Mouse (Mus musculus) embryo, embryonic 11.5 days (tissue): Measurements from ENCODE around the gene Tmem33.

Source experiments
- DNase-seq: peaks from one replicate; pipeline ENCODE4 v3.0.0-alpha.2; 2012; ENCODE audit warnings: low read depth, low spot score

Gene Tmem33

DNA sequence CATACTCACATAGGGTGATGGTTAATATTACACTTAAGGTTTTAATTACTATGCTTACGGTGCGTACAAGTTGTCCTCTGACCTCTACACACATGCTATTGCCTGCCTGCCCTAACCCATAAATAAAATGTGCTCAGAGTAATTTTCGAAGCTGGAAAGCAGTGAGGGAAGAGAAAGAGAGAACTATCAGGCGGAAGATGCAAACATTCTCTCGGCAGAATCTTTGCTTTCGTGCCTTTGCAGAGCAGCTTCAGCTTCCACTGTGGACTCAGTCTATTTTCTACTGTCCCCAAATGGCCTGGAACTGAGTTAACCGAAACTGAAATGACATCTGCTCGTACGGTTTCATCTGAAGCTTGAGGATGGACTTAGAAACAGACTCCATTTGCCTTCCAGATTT is 1.9 kb upstream of the Tmem33 start:
- no peak for DNase-seq

DNA sequence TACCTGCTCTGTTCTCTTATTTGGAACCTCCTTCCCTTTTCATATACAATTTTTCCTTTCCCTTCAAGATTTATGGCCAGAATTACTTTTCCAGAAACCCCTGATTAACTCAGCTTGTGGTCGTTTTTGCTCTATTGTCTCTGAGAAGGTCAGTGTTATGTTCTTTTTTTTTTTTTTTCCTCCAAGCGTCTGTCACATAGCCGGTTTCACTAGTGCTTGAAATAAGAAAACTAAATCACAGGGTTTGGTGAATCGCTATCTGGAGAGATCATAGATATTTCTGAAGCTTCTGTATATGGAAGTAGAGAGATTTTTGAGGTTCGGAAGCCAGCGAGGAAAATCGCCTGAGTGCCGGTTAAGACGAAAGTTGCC is 220 bp upstream of the Tmem33 start:
- no peak for DNase-seq

DNA sequence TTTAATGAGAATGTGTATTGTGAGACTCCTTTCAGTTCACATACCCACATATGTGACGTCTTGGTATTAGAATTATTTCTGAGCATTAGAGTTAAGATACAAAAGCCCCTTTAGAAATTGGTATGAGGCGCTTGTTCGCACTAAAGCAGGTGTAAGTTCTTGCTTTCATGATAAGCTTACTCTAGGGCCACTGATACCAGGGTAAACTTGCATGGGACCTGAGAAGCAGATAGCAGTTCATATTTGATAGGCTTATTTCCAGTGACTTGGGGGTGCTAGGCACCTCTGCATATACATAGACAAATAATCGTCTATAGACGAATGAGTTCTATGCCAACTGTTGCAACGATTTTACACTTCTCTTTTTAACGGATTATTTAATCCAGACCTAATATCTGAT is 2.6 kb downstream of the Tmem33 start:
- no peak for DNase-seq

DNA sequence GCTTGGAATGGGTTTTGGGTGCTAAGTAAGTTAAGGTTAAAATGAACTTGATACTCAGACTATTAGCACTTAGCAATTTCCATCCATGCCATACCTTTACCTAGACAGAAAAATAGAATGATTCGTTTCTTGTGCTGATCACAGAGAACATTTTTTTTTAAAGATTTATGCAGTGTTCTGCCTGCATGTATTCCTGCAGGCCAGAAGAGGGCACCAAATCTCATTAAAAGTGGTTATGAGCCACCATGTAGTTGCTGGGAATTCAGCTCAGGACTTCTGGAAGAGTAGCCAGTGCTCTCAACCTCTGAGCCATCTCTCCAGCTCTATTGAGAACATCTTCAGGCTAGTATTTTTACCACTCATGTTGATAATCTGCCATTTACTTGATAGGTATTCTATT is 5.7 kb downstream of the Tmem33 start:
- no peak for DNase-seq

DNA sequence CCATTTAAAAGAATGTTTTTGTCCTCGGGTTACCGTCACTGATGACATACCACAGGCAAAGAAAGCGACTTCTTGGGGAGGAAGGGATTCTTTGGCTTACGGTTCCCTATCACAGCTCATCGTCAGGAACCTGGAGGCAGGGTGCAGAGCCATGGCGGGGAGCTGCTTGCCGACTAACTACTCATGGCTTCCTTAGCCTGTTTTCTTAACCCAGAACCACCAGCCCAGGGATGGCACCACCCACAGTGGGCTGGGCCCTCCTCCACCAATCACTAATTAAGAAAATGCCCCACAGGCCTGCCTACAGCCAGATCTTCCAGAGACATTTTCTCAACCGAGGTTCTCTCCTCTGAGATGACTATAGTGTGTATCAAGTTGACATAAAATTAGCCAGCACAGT is 8.9 kb downstream of the Tmem33 start:
- no peak for DNase-seq

DNA sequence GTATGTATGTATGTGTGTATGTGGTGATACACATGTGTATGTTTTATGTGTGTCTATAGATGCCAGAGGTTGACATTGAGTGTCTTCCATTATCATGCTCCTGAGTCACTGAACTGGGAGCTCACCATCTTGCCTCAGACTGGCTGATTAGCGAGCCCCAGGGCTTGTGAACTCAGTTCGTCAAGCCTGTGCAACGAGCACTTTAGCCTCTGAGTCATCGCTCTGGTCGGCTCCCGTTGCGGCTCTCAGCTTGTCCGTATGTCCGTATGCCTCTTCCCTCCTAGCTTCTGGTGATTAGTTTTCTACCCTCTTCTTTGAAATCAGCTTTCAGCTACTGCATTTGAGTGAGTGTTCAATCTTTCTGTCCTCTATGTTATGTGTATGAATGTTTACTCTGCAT is 19.0 kb downstream of the Tmem33 start:
- no peak for DNase-seq

DNA sequence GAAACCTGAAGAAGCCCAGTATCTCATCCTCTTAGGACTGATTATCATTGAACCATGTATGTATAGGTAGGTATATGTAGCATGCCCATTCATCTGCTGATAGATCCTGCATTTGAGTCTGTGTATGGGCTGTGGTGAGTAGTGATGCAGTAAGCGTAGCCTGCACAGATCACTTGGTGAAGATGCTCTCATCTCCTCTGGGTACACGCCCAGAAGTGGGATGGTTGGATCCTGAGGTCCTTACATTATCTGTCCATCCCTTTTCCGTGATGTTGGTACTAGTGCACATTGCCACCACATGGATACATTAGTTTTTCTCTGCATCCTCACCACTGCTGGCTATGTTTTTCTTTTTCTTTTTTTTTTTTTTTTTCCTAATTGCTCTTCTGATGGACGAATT is 19.5 kb downstream of the Tmem33 start:
- DNase-seq, result no peak

DNA sequence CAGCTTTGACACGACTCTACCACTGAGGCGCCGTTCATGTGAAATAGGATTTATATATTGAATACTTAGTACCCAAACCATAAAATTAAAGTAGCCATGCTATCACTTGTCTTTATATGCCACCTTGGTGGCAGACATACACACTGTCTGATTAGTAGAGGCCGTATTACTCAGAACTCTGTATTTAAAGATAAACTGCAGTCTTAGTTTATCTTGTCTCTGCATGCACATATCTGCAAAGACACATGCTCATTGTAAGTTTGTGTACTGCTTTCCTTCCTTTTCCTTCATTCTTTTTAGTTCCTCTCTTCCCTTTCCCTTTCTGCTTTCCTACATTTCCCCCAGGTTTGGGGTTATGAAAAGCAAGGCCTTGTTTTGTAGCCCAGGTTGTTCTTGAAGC is 20.0 kb downstream of the Tmem33 start:
- no peak for DNase-seq

DNA sequence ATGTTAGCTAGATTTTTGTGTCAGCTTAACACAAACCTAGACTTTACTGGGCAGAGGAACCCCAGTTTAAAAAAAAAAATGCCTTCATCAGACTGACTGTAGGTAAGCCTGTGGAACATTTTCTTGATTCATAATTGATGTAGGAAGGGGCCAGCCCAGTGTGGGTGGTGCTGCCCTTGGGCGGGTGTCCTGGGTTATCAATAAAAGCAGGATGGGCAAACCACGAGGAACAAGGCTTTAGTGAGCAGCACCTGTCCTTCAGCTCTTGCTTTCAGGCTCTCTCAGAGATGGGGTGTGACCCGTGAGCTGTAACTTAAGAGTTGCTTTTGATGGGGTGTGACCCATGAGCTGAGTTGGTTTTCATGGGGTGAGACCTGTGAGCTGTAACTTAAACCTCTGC is 34.7 kb downstream of the Tmem33 start:
- DNase-seq, result no peak

DNA sequence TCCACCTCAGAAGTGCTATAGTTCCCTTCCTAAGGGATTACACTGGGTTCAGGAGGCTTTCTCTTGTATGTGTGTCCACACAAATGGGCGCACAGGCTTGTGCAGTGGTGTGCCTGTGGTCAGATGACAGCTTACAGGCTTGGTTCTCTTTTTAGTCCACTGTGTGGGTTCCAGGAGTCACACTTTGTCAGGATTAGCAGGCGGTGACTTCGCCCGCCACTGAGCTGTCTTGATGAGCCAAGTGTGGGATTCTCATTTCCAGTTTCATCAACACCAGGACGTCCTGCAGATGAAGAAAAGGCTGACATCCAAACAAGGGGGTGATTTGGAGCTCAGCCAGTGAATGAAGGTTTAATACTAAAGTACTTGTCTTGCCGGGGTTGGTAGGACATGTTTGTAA is 35.3 kb downstream of the Tmem33 start:
- no peak for DNase-seq

DNA sequence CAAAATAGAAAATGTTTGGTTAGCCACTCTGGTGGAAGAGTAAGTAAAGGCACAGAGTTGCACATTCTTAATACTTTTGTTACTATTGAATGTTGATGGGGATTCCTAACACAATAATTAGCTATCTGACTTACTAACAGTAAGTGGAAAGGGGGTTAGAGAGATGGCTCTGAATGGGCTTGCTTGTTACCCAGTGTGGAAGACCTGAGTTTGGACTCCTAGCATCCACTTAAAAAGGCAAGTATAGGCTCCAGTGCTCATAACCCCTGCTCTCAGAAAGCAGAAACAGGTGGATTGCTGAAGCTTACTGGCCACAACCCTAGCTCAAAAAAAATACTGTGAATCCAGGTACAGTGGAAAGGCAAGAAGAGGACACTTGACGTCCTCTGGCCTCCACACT is 35.8 kb downstream of the Tmem33 start:
- DNase-seq, result no peak

DNA sequence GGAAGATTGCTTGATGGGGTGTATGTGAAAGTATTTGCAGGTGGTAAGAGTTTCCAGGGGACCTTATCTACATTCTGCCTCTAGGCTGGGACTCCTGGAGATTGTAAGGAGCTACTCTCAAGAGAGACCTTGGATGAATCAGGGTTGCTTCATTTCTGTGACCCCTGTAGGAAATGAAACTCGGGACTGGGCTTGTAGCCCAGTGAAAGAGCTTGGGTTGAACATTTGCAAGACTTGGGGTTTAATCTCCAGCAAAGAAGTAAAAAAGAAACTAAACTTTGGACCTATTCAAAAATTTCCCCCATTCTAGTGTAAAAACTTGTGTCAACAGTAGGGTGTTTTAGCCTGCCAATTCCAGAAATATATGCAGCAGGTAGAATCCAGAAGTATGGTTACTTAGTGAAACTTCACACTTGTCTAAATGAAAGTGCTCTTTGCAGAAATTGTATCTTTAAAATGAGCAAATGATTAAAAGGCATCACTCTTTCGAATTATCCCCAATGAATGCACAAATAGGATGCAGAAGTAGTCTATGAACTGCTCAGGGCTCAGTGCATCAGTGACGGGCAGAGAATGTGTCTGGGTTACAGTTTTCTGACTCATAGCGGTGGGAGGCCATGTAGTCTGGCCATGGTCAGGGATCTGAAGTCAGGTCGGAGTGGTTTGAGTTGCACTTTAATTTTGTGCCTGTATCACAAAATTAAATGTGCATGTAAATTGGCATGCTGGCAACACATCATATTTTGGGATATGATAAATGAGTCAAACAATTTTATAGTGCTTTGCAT is 36.9 kb downstream of the Tmem33 start:
- no peak for DNase-seq

DNA sequence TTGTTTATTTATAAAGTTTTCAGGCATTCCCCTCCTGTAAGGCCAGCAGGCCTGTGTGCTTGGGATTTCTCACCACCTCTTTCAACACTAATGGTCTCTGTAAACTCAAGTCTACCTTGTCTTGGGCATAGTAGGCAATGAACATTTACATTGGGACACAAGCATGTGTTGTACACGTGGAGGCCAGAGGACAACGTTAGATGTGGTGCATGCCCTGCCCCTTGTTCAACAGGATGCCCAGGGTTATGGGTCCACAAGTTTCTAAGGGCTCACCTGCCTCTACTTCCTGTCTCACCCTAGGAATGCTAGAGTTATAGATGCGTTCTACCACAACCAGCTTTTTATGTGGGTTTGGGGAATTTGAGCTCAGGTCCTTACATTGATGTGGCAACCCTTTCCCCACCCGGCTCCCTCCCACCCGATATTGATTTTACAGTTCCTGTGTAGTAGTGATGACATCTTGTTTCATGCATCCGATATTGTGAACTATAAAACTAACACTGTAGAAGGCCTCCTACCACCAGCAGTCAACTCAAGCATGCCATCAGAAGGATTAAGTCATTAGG is 39.6 kb downstream of the Tmem33 start:
- no peak for DNase-seq

DNA sequence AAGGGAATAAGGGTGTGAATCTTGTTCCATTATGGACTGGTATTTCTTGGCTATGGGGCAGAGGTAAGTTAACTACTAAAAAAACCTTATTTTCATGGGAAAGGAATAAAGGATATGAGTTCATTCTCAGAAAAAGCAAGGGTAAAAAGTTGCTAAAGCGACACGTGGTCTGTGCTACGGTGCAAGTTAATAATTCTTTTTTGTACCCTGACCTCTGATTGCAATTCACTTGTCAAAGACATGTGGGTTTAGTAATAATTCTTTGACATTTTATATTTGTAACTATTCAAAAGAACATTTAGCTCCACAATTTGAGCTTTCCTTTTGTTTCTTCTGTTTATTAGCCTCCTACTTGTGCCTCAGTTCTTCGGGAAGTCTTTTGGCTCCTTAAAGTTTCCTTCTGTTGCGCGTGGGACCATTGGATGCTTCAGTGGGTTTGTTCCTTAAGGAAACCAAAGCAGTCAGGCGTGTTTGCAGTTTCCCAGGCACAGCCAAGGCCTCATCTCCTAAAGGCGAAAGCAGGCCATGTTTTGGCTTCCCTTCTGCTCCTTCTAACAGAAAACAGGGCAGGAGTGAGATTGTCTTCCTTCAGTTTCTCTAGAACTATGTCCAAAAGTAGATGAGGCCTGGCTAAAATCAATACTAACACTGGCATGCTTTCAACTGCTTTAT is 40.7 kb downstream of the Tmem33 start:
- DNase-seq, result no peak

DNA sequence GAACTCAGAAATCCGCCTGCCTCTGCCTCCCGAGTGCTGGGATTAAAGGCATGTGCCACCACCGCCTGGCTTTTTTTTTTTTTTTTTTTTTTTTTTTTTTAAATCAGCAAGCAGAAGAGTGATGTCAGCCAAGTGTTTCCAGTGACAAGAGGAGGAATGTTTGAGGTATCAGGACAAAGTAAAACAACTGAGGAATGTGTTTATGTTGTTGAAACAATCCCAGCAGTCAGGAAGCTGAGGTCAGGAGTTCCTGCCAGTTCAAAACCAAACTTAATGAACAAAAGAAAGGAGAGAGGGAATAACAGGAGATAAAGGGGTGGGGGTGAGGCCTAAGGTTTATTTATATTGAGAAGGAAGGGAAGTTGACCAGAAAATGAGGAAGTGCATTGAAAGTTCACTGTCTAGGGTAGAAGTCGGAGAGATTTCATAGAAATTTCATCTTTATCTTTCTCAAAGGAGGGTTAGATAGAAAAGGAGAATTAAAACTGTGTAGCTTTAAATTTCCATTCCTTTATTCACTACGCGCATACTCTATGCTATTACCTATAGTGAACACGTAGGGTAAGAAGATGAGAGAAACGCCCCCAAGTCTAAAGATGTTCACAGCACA is 41.5 kb downstream of the Tmem33 start:
- DNase-seq, result no peak

DNA sequence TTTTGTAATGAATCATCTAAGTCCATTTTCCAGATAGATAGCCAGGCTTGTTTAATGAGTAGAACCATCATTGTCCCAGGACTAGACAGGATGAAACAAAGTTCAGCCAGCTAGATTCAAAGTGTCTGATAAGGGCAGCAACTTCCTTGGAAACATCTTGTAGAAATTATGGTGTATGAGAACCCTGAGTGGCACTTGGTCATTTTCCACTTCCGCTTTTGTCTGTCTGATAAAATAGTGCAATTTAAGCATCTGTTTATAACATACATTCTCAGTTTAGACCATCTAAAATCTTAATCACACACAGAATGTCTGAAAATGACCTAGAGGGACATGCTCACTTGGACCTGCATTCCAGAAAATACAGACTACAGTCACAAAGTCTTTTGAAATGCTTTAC is 43.5 kb downstream of the Tmem33 start:
- no peak for DNase-seq

DNA sequence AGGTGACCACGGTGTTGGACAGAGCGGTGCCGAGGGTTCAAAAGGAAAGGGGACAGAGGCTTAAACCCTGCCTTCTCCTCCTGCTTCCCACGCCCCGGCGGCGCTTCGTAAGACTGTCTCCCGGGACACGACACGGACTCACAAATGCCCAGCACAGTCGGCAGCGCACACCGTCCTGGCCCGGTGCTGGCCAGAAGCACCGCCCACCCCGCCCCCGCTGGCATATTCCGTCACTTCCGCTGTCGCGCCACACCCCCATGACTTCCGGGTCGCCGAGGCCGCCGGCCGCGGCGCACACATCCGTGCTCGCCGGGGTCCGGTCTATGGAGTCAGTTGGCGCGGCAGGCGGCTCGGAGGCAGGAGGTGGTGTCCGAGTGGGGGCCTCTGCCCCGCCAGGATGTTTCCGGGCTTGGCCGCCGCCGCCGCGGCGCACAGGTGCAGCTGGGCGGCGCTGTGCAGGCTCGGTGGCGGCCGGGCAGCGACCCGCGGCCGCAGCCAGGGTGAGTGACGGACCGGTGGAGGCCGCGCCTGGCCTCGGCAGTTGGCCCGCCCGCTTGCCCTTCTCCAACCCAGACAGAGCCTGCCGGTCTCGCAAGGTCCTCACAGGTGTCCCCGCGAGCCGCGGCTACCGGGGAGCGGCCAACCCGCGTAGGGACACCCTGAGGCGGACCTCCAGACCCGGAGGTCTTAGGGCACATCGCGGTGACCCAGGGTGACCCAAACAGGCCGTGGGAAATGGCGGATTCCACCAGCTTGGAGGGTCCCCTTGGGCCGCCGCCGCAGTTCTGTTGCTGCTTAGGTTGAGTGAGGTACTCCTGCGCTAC is 46.5 kb downstream of the Tmem33 start, which contains the start of gene Slc30a9:
Gene Slc30a9, plus strand, starts transcription at position 258 of the 824 bp plus-strand sequence.
- peak; percentile 85 for DNase-seq

DNA sequence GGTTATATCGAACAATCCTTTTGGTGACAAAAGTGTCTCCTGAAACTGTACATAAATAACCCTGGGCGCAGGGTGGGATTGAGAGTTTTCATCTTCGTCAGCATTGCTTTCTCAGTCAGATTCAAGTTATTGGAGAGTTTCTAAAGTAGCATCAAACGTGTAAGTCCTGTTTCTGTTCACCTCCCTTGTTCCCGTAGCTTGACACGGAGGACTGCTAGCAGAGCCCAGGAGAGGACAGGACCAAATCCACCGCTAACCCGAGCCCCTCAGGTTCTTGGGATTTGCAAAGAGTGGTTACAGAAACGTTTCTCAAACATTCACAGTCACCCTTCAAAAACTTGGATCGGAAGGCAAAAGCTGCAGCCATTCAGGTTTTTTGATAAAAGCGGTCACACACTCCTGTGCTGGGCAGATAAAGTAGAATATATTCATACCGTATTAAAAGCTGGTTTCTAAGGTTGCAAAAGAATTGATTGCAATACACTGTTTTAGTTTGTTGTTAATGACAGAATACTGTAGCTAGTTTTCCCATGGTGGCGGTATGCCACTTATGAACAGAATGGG is 47.4 kb downstream of the Tmem33 start:
- no peak for DNase-seq

DNA sequence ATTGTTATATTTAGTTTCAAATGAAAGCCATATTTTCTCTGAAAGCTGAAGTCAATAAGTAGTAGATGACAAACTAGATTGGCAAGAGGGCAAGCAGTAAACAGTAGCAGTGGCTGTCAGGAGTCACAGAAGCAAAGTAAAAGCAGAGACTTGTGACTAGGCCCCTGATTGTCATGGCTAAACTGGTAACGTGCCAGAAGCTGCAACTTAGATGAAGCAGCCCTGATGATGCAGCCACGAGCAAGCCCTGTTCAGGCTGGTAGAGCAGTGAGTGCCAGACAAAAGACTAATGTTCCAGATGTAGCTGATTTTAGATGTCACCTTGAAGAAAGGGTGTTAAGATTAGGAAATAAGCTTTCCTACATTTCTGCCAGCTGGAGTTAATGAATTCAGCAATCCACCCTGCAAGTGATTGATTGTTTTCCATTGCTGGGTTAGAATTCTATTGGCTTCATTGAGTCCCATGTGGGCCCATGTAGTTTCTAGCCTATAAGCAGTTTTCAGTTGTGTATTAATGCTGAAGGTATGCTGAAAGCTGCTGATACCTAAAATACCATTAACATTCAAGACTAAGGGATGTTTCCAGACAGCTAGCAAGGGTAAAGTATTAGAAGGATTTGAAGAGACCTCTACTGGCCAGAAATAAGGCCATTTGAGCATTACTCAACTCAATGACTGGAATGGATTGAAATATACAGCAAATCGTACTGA is 51.6 kb downstream of the Tmem33 start:
- DNase-seq, result no peak

DNA sequence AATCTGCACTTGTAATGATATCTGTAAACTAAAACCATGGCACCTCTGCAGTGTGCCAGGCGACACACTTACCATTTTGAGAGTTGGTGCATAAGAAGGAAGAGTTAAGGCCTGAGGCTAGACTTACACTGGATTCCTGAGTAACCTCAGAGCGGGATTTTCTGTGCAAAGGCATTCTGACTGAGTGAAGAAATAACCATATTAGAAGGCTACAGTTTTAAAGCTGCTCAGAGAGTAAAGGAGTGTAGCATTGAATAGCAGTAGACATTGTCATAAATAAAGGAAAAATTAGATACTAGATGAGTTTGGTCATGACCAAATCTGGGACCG is 52.1 kb downstream of the Tmem33 start:
- DNase-seq, result no peak

DNA sequence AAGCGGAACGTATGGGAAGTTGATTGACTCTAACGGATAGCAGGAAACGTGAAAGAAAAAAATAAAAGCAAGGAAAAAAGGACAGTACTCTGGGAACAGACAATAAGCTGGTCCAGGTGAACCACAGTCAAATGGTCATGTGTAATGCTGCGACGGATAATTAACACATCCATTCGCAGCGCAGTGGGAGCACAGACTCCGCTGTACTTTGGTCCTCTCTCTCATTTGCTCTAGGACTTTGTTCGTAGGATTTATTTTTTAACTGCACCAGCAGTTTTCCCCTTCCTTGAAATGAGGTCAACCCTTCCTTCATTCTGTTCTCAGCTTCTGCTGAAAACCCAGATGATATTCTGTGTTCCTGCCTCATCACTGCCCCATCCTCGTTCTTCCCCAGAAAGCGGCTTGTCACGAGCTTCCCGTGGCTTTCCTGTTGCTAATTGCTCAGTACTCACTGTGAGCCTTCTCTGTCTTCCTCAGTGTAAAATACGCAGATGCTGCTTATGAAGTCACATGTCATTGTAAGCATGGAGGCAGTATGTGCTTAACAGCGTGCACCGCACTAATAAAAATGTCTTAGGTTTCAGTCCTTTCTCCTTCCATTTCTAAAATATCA is 61.4 kb downstream of the Tmem33 start:
- DNase-seq, result no peak
